Mouse (Mus musculus): ENCODE measurements around the gene Robo1. TPM values are rescaled to one million over a fixed set of nuclear protein-coding genes. Genes with fewer than 3 reads are reported as not detected.
"Not testable (repeated sequence)": the region's sequence is repeated elsewhere in the genome, so short reads cannot be mapped to it uniquely, and the experiment has no call there.

Robo1 gene
- polyA plus RNA-seq, 1 experiment from 2014 or later, result 30.6 TPM

DNA sequence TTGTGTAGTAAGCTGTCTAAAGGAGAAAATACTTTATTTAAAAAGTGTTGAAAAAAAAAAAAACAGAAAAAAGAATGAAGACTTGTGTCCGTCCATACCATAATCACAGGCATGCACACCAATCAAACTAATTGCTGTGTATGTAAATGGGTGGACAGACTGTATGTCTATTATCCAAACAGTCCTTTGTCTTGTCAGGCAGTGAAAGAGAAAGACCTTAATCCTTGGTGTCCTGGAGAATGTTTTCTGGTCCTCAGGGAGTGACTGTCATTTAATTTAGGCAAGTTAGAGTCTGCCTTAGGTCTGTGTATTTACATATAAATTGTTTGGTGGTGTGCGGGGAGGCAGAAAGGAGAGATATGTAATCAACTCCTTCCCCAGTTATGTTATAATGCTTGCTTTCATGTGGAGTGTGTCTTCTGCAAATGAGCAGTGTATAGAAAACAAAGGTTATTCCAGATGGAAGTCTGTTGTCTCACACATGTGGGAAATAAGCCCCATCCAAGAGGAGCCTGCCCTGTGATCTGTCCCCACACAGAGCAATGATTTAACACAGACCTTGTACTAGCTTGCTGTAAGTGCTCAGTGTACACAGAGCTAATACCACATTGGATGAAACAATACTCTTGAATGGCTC, 162.0 kb downstream of the Robo1 start:
- Histone ChIP-seq H3K27me3 (ENCODE audit: insufficient read depth, poor library complexity, severe bottlenecking) (no peaks in the 10 kb centered on the region), H3K9me3 (no peaks in the 10 kb centered on the region), H3K4me1 (no peaks in the 10 kb centered on the region), H3K27ac (no peak overlapping the region), H3K4me3 (no peak overlapping the region), H3K36me3 (no peaks in the 10 kb centered on the region)
- WGBS, result 58% methylated on average over 2 of the region's 2 CpGs
- no peak for DNase-seq (ENCODE audit: low spot score)

DNA sequence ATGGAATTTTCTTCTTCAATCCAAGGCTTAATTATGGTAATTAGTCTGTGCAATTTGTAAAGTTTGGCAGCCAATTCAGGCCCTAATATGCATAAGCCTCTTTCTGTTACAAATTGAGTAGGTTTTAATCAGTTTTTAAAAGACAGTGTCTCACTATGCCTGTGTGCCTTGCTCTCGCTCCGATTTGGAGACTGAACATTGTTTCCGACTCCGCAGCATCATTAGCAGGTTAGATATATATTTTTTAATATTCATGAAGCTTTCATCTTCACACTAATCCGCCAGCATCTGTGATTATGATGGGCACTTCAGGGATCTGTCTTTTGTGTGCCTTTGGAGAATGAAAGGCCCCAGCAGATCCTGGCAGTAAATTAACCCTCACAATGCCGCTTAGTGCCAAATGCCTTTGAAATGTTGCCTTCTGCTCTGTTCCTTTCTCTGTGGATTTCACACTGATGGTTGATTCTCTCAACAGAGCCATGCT, 202.7 kb downstream of the Robo1 start:
- no peak overlapping the region for H3K4me3 ChIP-seq
- WGBS, result 51% methylated on average over 6 of the region's 6 CpGs
- no peaks in the 10 kb centered on the region for H3K9me3 ChIP-seq
- H3K27ac ChIP-seq, result no peak overlapping the region
- H3K4me1 ChIP-seq, result no peaks in the 10 kb centered on the region
- DNase-seq (ENCODE audit: low spot score), result no peak
- H3K27me3 ChIP-seq (ENCODE audit: insufficient read depth, poor library complexity, severe bottlenecking), result no peaks in the 10 kb centered on the region
- no peaks in the 10 kb centered on the region for H3K36me3 ChIP-seq

DNA sequence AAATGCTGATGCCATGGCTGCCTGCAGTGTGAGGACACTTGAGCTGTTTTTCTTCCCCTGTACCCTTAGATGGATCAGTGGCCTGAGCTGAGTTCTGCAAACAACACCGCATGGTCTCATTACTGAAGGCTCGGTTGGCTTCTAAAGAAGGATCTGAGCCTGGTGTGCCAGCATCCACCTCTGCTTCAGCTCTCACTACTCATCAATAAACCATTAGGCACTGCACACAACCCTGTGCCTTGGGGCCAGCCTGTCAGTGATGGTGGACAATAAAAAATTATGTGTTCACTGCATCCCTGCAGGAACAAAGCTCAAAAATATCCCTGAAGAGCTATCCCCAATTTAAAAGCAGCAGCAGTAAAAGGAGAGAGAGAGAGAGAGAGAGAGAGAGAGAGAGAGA, 223.2 kb downstream of the Robo1 start:
- H3K9me3 ChIP-seq, result no peaks in the 10 kb centered on the region
- WGBS, result 78% methylated on average over 2 of the region's 2 CpGs
- H3K4me1 ChIP-seq, result no peaks in the 10 kb centered on the region
- no peaks in the 10 kb centered on the region for H3K27me3 ChIP-seq (ENCODE audit: insufficient read depth, poor library complexity, severe bottlenecking)
- no peaks in the 10 kb centered on the region for H3K36me3 ChIP-seq
- no peak for DNase-seq (ENCODE audit: low spot score)
- no peak overlapping the region for H3K4me3 ChIP-seq
- H3K27ac ChIP-seq, result no peak overlapping the region

DNA sequence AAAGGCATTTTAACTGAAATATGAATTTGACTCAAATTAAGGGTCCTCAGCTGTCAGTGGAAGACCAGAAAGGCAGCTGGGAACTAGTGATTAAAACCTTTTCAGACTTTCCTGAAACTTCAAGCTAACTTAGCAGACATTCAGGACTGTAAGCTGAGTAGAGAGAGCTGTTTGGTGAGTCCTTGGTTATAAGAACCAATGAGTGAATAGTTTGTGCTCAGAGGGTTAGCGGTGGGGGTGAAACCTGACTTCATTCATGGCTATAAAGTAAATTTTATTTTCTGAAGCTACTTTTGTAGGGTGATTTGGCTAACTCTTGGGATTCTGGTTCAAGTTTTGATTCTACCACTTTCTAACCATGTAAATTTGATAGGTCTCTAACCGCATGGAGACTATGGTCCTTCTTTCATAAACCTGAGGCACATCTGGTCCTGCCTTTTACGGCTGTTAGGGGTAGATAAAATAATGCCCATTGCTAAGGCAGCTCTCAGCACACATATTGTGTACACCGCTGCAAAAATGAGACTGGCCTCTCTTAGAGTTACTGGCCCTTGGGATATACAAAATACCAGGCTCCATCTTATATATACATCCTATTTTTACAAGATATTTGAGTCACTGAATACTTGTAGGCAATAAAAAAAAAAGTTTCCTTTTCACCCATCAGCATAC, 225.9 kb downstream of the Robo1 start:
- Histone ChIP-seq H3K36me3 (no peaks in the 10 kb centered on the region), H3K27me3 (ENCODE audit: insufficient read depth, poor library complexity, severe bottlenecking) (no peaks in the 10 kb centered on the region), H3K27ac (no peak overlapping the region), H3K4me3 (no peak overlapping the region), H3K9me3 (no peaks in the 10 kb centered on the region), H3K4me1 (no peaks in the 10 kb centered on the region)
- WGBS, result 87% methylated on average over 4 of the region's 4 CpGs
- DNase-seq (ENCODE audit: low spot score), result no peak

DNA sequence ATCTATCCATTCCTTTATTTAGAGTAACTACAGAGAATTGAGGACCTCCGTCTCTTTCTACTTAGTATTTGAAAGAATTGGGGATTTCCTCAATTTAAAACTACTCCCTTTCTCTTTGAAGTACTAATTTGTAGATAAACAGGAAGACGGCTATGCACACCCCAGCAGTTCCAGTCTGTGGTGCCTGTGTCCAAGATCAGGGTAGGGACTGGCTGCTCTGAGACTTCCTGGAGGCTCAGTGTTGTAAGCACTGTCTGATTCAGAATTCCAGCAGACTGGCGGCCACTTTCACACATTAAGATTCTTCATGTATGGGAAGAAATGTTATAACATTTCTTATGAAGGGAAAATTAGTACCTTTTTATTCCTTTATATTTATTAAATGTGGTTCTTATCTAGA, 230.1 kb downstream of the Robo1 start:
- Histone ChIP-seq H3K27me3 (ENCODE audit: insufficient read depth, poor library complexity, severe bottlenecking) (no peaks in the 10 kb centered on the region), H3K36me3 (no peaks in the 10 kb centered on the region), H3K4me1 (no peaks in the 10 kb centered on the region), H3K27ac (no peak overlapping the region), H3K9me3 (no peaks in the 10 kb centered on the region), H3K4me3 (no peak overlapping the region)
- WGBS, result 48% methylated on average over 3 of the region's 3 CpGs
- DNase-seq (ENCODE audit: low spot score), result no peak

DNA sequence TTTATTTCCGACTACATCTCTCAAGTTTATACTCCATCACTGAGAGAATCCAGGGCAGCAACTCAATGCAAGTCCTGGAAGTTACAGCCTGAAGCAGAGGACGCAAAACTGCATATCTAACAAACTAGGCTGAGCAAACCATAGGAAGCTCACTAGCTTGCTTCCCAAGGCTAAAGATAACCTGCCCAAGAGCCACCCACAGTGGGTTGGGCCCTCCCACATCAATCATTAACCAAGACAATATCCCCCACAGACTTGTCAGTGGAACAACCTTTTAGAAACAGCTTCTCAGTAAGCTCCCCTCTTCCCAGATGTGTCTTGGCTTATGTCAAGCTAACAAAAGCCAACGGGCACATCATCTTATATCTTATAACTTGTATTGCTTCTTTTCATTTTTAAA, 235.8 kb downstream of the Robo1 start:
- Histone ChIP-seq H3K9me3 (no peaks in the 10 kb centered on the region), H3K4me3 (no peak overlapping the region), H3K27me3 (ENCODE audit: insufficient read depth, poor library complexity, severe bottlenecking) (no peaks in the 10 kb centered on the region), H3K36me3 (no peaks in the 10 kb centered on the region), H3K27ac (no peak overlapping the region), H3K4me1 (no peaks in the 10 kb centered on the region)
- 70% methylated on average over 3 of the region's 3 CpGs for WGBS
- DNase-seq (ENCODE audit: low spot score), result no peak

DNA sequence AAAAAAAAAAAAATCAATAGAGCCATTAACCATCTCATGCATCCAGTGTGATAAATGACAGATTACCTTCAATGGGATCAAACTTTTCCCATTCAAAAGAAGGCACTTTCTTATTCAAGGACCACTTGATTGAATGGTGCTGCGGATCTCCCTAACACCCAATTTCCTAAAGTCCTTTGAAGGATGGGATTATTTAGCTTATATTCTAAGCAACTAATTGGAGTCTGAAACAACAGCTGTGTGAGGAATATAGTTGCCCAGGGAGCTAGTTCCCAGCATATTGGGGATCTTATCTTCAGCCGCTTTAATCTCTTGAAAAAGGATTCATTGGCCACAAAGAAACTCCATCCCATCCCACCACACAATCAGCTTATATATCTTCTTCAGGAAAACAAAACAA, 236.8 kb downstream of the Robo1 start:
- no peaks in the 10 kb centered on the region for H3K36me3 ChIP-seq
- no peaks in the 10 kb centered on the region for H3K9me3 ChIP-seq
- 66% methylated on average over 2 of the region's 2 CpGs for WGBS
- H3K4me3 ChIP-seq, result no peak overlapping the region
- no peak overlapping the region for H3K27ac ChIP-seq
- DNase-seq (ENCODE audit: low spot score), result no peak
- H3K4me1 ChIP-seq, result no peaks in the 10 kb centered on the region
- no peaks in the 10 kb centered on the region for H3K27me3 ChIP-seq (ENCODE audit: insufficient read depth, poor library complexity, severe bottlenecking)

DNA sequence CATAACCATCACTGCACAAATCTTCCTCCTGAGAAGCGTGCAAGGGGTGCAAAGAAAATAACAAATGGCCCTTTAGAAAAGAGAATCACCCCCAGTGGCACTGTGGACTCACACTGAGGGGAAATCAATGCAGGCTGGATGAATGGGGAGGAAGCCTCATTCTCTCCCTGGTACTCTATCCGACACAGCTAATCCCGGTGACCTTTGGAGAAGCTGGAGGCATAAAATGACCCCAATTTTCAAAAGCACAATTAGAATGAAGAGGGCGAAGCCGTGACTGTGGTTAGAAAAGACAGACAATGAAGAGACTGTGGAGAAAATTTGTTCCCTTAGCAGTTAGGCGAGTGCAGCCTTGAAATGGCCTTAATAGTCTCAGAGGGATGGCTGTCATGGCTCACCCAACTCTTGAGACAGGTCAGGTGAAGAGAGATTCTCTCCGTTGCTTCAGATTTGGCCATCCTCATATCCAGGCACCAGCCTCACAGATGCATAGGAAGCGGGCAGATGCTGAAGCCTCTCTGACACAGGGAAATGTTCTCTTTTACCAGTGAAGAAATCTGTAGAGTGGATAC, 243.7 kb downstream of the Robo1 start:
- Histone ChIP-seq H3K27ac (no peak overlapping the region), H3K4me3 (no peak overlapping the region), H3K36me3 (no peaks in the 10 kb centered on the region), H3K27me3 (ENCODE audit: insufficient read depth, poor library complexity, severe bottlenecking) (no peaks in the 10 kb centered on the region), H3K9me3 (no peaks in the 10 kb centered on the region), H3K4me1 (no peaks in the 10 kb centered on the region)
- no peak for DNase-seq (ENCODE audit: low spot score)
- WGBS, result 73% methylated on average over 8 of the region's 8 CpGs

DNA sequence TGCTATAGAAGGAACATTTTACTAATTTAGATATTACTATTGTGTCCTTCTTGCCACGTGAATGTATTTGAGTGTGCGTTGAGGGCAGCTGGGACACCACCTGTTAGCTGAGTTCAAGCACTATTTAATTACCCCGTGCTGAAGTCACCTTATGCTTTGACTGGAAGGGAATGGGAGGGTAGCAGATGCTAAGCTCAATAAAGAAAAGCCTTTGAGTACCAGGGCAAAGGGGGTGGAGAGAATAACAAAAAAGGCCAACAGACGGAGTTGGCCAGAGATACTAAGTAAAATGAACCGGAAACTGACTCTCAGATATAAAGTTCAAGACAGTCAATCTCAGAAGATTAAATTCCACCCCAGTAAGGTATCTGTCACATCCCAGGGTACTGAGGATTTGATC, 245.6 kb downstream of the Robo1 start:
- Histone ChIP-seq H3K9me3 (no peaks in the 10 kb centered on the region), H3K4me3 (no peak overlapping the region), H3K27ac (no peak overlapping the region), H3K36me3 (no peaks in the 10 kb centered on the region), H3K4me1 (no peaks in the 10 kb centered on the region), H3K27me3 (ENCODE audit: insufficient read depth, poor library complexity, severe bottlenecking) (no peaks in the 10 kb centered on the region)
- 59% methylated on average over 5 of the region's 5 CpGs for WGBS
- no peak for DNase-seq (ENCODE audit: low spot score)

DNA sequence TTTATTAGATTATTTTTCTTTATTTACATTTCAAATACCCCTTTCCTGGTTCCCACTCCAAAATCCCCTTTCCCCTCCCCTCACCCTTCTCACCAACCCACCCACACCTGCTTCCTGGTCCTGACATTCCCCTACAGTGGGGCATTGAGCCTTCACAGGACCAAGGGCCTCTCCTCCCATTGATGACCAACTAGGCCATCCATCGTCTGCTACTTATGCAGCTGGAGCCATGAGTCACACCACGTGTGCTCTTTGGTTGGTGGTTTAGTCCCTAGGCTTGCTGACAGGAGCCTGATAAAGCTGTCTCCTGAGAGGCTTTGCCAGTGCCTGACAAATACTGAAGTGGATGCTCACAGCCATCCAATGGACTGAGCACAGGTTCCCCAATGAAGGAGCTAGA, 254.0 kb downstream of the Robo1 start:
- H3K4me1 ChIP-seq; DNase-seq (ENCODE audit: low spot score); H3K9me3 ChIP-seq; H3K27me3 ChIP-seq (ENCODE audit: insufficient read depth, poor library complexity, severe bottlenecking); H3K4me3 ChIP-seq; H3K27ac ChIP-seq; H3K36me3 ChIP-seq: not testable (repeated sequence)
- WGBS, result 13% methylated on average over 2 of the region's 2 CpGs

DNA sequence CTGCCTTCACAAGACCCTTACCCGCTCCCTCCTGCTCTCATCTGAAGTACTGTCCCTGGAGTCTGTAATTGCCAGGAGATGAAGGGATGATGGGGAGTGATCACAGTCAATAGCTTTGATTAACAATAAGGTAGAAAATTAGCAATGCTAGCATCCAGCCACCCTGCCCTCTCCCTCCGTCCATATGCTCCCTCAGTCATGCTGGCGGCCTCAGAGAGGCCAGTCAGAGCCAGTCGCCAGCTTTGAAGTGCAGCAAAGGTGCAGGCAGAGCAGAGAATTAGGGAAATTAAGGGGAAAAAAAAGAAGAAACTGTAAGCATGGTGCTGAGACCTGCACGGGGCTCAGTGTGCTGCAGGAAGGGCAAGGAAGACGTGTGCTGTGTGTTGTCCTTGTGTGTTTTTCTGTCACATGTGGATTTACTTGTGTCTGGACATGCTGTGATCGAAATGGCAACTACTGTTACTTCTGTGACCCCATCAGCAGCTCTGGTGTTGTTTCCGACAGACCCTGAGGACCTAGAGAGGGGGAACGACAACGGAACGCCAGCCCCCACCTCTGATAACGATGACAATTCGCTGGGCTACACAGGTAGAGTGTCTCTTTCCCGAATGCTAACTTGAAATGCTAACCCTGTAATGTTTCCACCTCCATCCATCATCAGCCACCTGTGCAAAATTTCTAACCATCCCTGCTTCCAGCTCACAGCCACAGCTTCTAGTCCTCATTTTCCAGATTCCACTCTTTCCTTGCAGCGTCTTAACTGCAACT, 255.3 kb downstream of the Robo1 start:
- Histone ChIP-seq H3K27me3 (ENCODE audit: insufficient read depth, poor library complexity, severe bottlenecking) (no peaks in the 10 kb centered on the region), H3K9me3 (no peaks in the 10 kb centered on the region), H3K36me3 (no peaks in the 10 kb centered on the region), H3K4me1 (0 out of 2 replicates have a peak, but pooled peaks cover 7% of the 10 kb centered on the region), H3K4me3 (peak overlapping the region; percentile 16; the same call in 1 of the 2 replicates), H3K27ac (no peak overlapping the region)
- DNase-seq (ENCODE audit: low spot score), result no peak
- 18% methylated on average over 15 of the region's 15 CpGs for WGBS

DNA sequence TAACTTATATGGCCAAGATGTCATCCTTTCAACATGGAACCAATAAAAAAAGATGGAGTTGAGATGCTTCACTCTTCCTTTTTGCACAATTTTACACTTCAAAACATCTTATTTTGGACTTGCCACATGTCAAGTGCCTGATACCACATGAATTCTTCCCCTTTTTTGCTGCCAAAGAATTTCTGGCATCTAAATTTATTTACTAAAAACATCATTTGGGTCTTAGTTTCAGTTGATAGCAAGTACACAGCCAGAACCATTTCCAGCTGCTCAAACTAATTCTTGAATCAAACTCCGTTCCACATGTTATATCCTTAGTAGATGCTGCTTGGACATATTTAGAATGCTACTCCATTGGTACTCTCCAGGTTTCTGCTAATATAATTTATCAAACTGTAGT, 267.1 kb downstream of the Robo1 start:
- DNase-seq (ENCODE audit: low spot score), result no peak
- Histone ChIP-seq H3K9me3 (no peaks in the 10 kb centered on the region), H3K4me3 (no peak overlapping the region), H3K4me1 (no peaks in the 10 kb centered on the region), H3K27me3 (ENCODE audit: insufficient read depth, poor library complexity, severe bottlenecking) (no peaks in the 10 kb centered on the region), H3K27ac (no peak overlapping the region), H3K36me3 (no peaks in the 10 kb centered on the region)
- WGBS, result 87% methylated on average over 1 of the region's 1 CpGs

DNA sequence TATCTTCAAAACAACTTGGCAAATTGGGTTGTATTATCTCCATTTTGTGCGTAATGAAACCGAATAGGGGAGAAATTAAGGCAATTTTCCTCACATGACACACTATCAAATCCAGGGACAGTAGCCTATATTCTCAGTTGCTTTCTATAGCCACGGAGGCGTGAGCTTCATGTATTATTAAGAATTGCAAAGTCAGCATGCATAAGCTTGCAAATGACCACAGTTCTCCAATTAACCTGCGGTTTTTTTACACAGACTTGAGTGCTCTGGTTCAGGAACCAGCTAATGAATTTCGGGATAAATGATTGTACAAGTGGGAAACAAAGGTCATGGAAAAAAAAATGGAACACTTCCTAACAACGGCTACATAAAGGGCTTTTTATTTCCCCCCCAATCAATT, 268.9 kb downstream of the Robo1 start:
- no peak overlapping the region for H3K27ac ChIP-seq
- H3K4me3 ChIP-seq, result no peak overlapping the region
- no peaks in the 10 kb centered on the region for H3K36me3 ChIP-seq
- DNase-seq (ENCODE audit: low spot score), result no peak
- no peaks in the 10 kb centered on the region for H3K9me3 ChIP-seq
- H3K27me3 ChIP-seq (ENCODE audit: insufficient read depth, poor library complexity, severe bottlenecking), result no peaks in the 10 kb centered on the region
- H3K4me1 ChIP-seq, result no peaks in the 10 kb centered on the region
- WGBS, result 73% methylated on average over 7 of the region's 7 CpGs

Measured in heart, embryonic 10.5 days (tissue).